Mouse (Mus musculus): ENCODE data around the gene Gimd1. TPM values are rescaled to one million over a fixed set of nuclear protein-coding genes. Genes with fewer than 3 reads are reported as not detected.

The Gimd1 gene
- polyA plus RNA-seq (2015; fragmentation: Nextera tagmentation; extraction: Ambion mirVana): not detected in 2 replicates

DNA sequence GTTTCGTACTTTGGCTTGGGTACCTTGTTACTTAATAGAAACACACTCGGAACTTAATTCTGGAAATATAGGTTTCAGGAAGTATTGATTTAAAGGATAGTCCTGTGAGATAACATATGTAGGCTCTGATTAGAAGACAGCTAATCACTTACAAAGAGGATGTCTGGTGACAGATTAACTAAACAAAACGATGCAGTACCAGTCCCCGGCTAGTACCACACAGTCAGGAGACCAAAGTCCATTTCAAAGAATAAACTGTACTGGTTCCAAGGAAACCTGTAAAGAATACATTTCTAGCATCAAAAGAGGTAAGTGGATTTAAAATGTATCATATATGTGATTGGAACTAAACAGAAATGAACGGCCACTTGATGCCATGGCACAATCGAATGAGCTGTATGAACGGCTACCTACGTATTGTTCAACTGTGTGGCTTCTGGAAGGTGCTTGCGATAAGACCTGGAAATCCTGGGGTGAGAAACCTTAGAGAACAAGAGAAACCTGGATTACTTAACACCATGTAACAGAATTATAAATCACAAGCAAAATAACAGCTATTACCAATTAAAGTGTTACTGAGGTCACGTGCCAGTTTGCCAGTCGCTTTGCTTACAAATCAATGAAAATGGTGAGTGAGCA is at the start of gene Gimd1:
Gene Gimd1, plus strand, starts transcription at position 220 of the 639 bp plus-strand sequence.
- Histone ChIP-seq H3K4me2 (no peak within 1 kb of the TSS), H3K4me3 (no peak within 1 kb of the TSS), H3K9me3 (no peaks in the 10 kb centered on the region), H3K27me3 (no peaks in the 10 kb centered on the region), H3K4me1 (replicated peaks) (no peaks in the 10 kb centered on the region), H3K36me3 (no peaks in the 10 kb centered on the region), H3K9ac (no peak within 1 kb of the TSS), H3K27ac (replicated peaks) (no peak within 1 kb of the TSS)
- 95% methylated on average over 11 of the region's 11 CpGs for WGBS
- ATAC-seq (ENCODE audit: low FRiP score, low read depth): no peak

DNA sequence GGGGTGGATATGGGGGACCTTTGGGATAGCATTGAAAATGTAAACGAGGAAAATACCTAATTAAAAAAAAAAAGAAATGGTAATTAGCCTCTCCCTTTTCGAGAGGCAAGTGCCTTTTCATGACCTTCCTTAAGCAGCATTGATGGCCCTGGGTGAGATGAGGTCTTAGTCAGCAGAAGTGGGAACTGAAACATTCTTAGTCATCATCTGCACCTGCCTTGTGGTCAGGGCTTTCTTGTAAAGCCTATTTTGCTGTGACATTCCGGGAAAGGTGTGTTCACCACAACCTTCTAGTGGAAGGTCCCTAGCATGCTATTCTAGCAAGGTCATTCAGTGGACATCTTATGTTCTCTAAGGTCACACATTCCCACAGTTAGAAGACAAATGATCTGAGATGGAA is 48.4 kb upstream of the Gimd1 start:
- Histone ChIP-seq H3K4me3 (no peak overlapping the region), H3K27ac (replicated peaks) (no peak overlapping the region), H3K4me2 (no peak overlapping the region), H3K9ac (no peak overlapping the region), H3K27me3 (no peaks in the 10 kb centered on the region), H3K4me1 (replicated peaks) (no peaks in the 10 kb centered on the region), H3K9me3 (no peaks in the 10 kb centered on the region), H3K36me3 (no peaks in the 10 kb centered on the region)
- no peak for ATAC-seq (ENCODE audit: low FRiP score, low read depth)
- WGBS: 68% methylated on average over 3 of the region's 3 CpGs

GRCm38 (mm10) chr3:132582339-132582738 is 47.3 kb upstream of the Gimd1 start:
- WGBS: 62% methylated on average over 4 of the region's 4 CpGs
- no peak overlapping the region for H3K4me3 ChIP-seq
- no peaks in the 10 kb centered on the region for H3K9me3 ChIP-seq
- no peak overlapping the region for H3K9ac ChIP-seq
- H3K4me1 ChIP-seq (replicated peaks): no peaks in the 10 kb centered on the region
- no peak for ATAC-seq (ENCODE audit: low FRiP score, low read depth)
- H3K4me2 ChIP-seq: no peak overlapping the region
- no peaks in the 10 kb centered on the region for H3K27me3 ChIP-seq
- H3K36me3 ChIP-seq: no peaks in the 10 kb centered on the region
- no peak overlapping the region for H3K27ac ChIP-seq (replicated peaks)

DNA sequence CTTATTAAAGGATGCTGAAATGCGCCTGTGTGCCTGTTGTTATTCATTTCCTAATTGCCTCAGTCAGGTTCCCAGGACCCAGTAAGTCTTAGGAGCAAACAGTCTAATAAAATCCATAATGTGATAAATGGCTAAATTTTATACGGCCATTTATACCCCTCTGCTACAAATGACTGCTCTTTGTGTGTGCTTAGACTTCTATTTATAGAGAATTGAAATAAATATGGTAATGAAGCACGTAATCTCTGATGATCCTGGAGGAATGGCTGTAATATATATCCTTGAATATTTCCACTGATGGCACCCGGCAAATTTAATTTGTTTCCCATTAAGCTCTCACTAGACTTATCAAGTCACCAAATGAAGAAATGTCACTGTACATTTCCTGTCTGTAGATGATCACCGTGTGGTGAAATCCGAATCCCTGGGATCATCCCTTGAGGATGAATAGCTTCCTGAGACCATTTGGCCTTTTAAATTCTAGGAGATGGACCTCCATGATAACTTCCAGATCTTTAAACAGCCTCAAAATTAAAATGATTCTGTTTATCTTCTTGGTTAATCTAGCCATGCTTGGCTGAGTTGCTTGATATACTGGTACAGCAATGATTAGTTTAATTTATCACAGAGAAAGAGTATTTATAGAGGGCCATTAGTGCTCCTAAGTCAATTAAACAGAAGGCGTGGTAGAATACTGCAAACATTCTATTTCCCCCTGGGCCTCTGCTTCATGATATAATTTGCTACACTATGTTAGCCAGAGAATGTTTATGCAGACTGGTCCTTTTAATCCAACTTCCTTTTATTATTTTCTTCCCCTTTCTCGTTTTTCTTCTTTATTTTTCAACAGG is 44.3 kb upstream of the Gimd1 start:
- Histone ChIP-seq H3K27me3 (no peaks in the 10 kb centered on the region), H3K27ac (replicated peaks) (peak overlapping the region; percentile 25; the same call in 1 of the 2 replicates), H3K4me2 (no peak overlapping the region), H3K9me3 (no peaks in the 10 kb centered on the region), H3K4me3 (no peak overlapping the region), H3K36me3 (no peaks in the 10 kb centered on the region), H3K9ac (no peak overlapping the region), H3K4me1 (replicated peaks) (no peaks in the 10 kb centered on the region)
- WGBS: 57% methylated on average over 8 of the region's 8 CpGs
- ATAC-seq (ENCODE audit: low FRiP score, low read depth): peak; percentile 68

- Histone ChIP-seq H3K4me1 (replicated peaks) (no peaks in the 10 kb centered on the region), H3K9me3 (no peaks in the 10 kb centered on the region), H3K36me3 (no peaks in the 10 kb centered on the region), H3K9ac (no peak overlapping the region), H3K4me3 (no peak overlapping the region), H3K4me2 (no peak overlapping the region), H3K27me3 (no peaks in the 10 kb centered on the region), H3K27ac (replicated peaks) (no peak overlapping the region)
- no peak for ATAC-seq (ENCODE audit: low FRiP score, low read depth)
- WGBS: 87% methylated on average over 1 of the region's 1 CpGs
Measured at GRCm38 (mm10) chr3:132588146-132588545, 41.5 kb upstream of the Gimd1 start.

DNA sequence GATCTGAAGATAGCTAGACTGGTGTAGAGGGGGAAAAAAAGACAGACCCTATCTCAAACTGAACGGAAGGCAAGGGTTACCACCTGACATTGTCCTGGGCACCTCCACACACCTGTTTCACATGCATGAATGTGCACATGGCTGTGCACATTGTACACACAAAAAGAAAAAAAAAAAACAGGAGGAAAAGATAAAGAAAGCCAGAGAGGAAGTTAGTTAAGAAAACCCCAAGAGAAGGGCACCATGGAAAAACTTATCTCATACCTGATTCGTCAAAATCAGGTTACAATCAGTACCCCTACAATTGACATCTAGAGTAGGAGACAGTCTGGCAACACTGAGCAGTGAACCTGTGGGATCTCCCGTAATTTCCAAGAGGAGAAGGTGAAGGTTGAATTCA is 39.6 kb upstream of the Gimd1 start:
- H3K4me3 ChIP-seq: no peak overlapping the region
- no peak overlapping the region for H3K27ac ChIP-seq (replicated peaks)
- no peaks in the 10 kb centered on the region for H3K4me1 ChIP-seq (replicated peaks)
- H3K36me3 ChIP-seq: no peaks in the 10 kb centered on the region
- no peak overlapping the region for H3K4me2 ChIP-seq
- no peak overlapping the region for H3K9ac ChIP-seq
- H3K27me3 ChIP-seq: no peaks in the 10 kb centered on the region
- H3K9me3 ChIP-seq: no peaks in the 10 kb centered on the region
- WGBS: 82% methylated on average over 3 of the region's 3 CpGs
- ATAC-seq (ENCODE audit: low FRiP score, low read depth): no peak

- Histone ChIP-seq H3K27ac (replicated peaks) (no peak overlapping the region), H3K27me3 (no peaks in the 10 kb centered on the region), H3K4me3 (no peak overlapping the region), H3K4me1 (replicated peaks) (no peaks in the 10 kb centered on the region), H3K9ac (no peak overlapping the region), H3K9me3 (no peaks in the 10 kb centered on the region), H3K4me2 (no peak overlapping the region), H3K36me3 (no peaks in the 10 kb centered on the region)
- WGBS: 79% methylated on average over 1 of the region's 1 CpGs
- ATAC-seq (ENCODE audit: low FRiP score, low read depth): no peak
Measured at GRCm38 (mm10) chr3:132590604-132591003, 39.0 kb upstream of the Gimd1 start.

GRCm38 (mm10) chr3:132628741-132629140 is 879 bp upstream of the Gimd1 start:
- Histone ChIP-seq H3K9ac (no peak overlapping the region), H3K36me3 (no peaks in the 10 kb centered on the region), H3K9me3 (no peaks in the 10 kb centered on the region), H3K4me1 (replicated peaks) (no peaks in the 10 kb centered on the region), H3K27me3 (no peaks in the 10 kb centered on the region), H3K27ac (replicated peaks) (no peak overlapping the region), H3K4me2 (no peak overlapping the region), H3K4me3 (no peak overlapping the region)
- ATAC-seq (ENCODE audit: low FRiP score, low read depth): no peak
- WGBS: 60% methylated on average over 8 of the region's 8 CpGs

DNA sequence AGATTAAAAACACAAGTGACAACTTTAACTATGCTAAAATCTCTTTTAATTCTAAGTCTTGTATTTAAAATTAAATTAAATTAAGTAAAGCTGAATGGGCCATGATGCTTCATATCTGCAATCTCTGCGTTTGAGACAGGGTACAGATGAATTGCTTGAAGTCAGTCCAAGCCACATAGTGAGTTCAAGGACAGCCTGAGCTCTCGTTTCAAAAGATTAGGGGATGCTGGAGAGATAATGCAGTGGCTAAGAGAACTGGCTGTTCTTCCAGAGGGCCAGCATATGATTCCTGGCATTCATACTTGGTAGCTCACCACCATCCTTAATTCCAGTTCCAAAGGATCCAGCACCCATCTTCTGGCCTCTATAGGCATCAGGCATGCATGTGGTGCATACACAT is 3.6 kb downstream of the Gimd1 start:
- WGBS: 81% methylated on average over 2 of the region's 2 CpGs
- ATAC-seq (ENCODE audit: low FRiP score, low read depth): no peak
- no peak overlapping the region for H3K27ac ChIP-seq (replicated peaks)
- H3K9me3 ChIP-seq: no peaks in the 10 kb centered on the region
- no peak overlapping the region for H3K9ac ChIP-seq
- no peaks in the 10 kb centered on the region for H3K4me1 ChIP-seq (replicated peaks)
- no peak overlapping the region for H3K4me2 ChIP-seq
- no peaks in the 10 kb centered on the region for H3K27me3 ChIP-seq
- H3K4me3 ChIP-seq: no peak overlapping the region
- H3K36me3 ChIP-seq: no peaks in the 10 kb centered on the region

DNA sequence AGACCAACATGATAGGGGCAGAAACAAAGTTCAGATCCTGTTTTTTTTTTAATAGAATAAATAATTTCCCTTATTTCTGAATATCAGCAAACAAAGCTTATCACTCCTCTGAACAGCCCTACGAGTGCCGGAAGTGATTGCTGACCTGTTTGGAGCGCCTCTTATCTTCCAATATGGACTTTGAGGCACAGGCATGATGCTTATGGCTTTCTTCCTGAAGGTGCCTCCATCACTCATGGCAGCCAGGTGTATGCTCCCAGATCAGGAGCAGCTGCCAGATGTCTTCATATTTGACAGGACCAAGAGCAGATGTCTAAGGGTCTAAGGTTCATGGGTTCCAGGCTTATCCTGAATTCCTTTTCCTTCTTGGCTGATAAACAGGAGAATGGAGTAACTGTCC is 7.5 kb downstream of the Gimd1 start:
- Histone ChIP-seq H3K4me3 (no peak overlapping the region), H3K27ac (replicated peaks) (no peak overlapping the region), H3K36me3 (no peaks in the 10 kb centered on the region), H3K4me2 (no peak overlapping the region), H3K4me1 (replicated peaks) (no peaks in the 10 kb centered on the region), H3K27me3 (no peaks in the 10 kb centered on the region), H3K9me3 (no peaks in the 10 kb centered on the region), H3K9ac (no peak overlapping the region)
- ATAC-seq (ENCODE audit: low FRiP score, low read depth): no peak
- WGBS: 92% methylated on average over 3 of the region's 3 CpGs

DNA sequence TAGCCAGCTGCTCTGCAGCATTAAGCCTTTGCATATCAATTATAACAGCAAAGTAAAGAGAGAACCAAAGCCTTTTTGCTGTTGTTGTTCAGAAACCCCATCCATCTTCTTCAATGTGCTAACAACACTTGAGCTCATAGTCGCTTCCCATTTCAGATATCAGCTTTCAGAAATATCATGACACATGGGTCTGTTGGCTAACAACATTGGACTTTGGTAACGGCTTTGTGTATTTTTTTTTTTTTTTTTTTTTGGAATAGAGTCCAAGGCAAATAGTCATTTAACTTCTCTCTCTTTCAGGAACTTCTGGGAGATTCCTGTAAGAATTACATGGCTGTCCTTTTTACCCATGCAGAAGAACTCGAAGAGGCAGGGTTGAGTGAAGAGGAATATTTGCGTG is 14.5 kb downstream of the Gimd1 start:
- WGBS: 89% methylated on average over 4 of the region's 4 CpGs
- no peaks in the 10 kb centered on the region for H3K27me3 ChIP-seq
- H3K4me3 ChIP-seq: no peak overlapping the region
- no peak overlapping the region for H3K4me2 ChIP-seq
- ATAC-seq (ENCODE audit: low FRiP score, low read depth): no peak
- no peak overlapping the region for H3K27ac ChIP-seq (replicated peaks)
- no peaks in the 10 kb centered on the region for H3K9me3 ChIP-seq
- no peaks in the 10 kb centered on the region for H3K36me3 ChIP-seq
- no peak overlapping the region for H3K9ac ChIP-seq
- no peaks in the 10 kb centered on the region for H3K4me1 ChIP-seq (replicated peaks)

GRCm38 (mm10) chr3:132646814-132647213 is 17.2 kb downstream of the Gimd1 start:
- H3K4me2 ChIP-seq: no peak overlapping the region
- ATAC-seq (ENCODE audit: low FRiP score, low read depth): no peak
- H3K4me3 ChIP-seq: no peak overlapping the region
- H3K9me3 ChIP-seq: no peaks in the 10 kb centered on the region
- WGBS: 58% methylated on average over 1 of the region's 1 CpGs
- no peak overlapping the region for H3K27ac ChIP-seq (replicated peaks)
- no peak overlapping the region for H3K9ac ChIP-seq
- H3K27me3 ChIP-seq: no peaks in the 10 kb centered on the region
- no peaks in the 10 kb centered on the region for H3K4me1 ChIP-seq (replicated peaks)
- H3K36me3 ChIP-seq: no peaks in the 10 kb centered on the region
